Mouse (Mus musculus): ENCODE data around the gene Yjefn3. TPM values are rescaled to one million over a fixed set of nuclear protein-coding genes. Genes with fewer than 3 reads are reported as not detected.

Gene Yjefn3
- total and polyA plus RNA-seq, 3 experiments = 13.3 to 16.8 (median 14.2) TPM

DNA sequence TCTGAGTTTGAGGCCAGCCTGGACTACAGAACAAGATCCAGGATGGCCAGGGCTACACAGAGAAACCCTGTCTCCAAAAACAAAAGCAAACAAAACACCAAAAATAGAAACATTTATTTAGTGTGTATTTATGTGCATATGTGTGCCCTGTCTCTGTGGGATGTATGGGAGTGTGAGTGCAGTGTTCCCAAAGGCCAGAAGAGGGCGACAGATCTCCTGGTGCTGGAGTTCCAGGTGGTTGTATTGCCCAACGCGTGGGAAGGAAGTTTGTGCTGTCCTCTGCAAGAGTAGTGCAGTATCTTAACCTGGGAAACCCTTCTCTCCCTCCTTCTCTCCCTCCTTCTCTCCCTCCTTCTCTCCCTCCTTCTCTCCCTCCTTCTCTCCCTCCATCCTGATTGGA is 52.6 kb downstream of the Yjefn3 start:
- Histone ChIP-seq H3K4me3 (no peak overlapping the region), H3K27ac (no peak overlapping the region), H3K4me1 (ENCODE audit: control insufficient read depth, insufficient read depth, low read length) (peaks cover 3% of the 10 kb centered on the region), H3K9ac (ENCODE audit: low read depth, low read length) (no peak overlapping the region), H3K36me3 (ENCODE audit: control insufficient read depth, insufficient read depth, low read length) (no peaks in the 10 kb centered on the region), H3K79me2 (replicated peaks; ENCODE audit: control insufficient read depth, insufficient read depth, low read length) (no peaks in the 10 kb centered on the region), H3K27me3 (ENCODE audit: control insufficient read depth, insufficient read depth, low read length) (no peaks in the 10 kb centered on the region)
- no peak for DNase-seq
- intact Hi-C loops (cut with DNase I) = no loop called here
- TF ChIP-seq POLR2A (IDR thresholded peaks at IDR 0.05; ENCODE audit: insufficient read depth, low read depth, low read length) = no peak
- TF ChIP-seq EP300 (IDR thresholded peaks at IDR 0.05; ENCODE audit: insufficient read depth, low read depth, low read length) = no peak
- peak; percentile 24; the same call in 1 of the 2 replicates for TF ChIP-seq CTCF (IDR thresholded peaks at IDR 0.05)
- 55% methylated on average over 3 of the region's 3 CpGs for WGBS

DNA sequence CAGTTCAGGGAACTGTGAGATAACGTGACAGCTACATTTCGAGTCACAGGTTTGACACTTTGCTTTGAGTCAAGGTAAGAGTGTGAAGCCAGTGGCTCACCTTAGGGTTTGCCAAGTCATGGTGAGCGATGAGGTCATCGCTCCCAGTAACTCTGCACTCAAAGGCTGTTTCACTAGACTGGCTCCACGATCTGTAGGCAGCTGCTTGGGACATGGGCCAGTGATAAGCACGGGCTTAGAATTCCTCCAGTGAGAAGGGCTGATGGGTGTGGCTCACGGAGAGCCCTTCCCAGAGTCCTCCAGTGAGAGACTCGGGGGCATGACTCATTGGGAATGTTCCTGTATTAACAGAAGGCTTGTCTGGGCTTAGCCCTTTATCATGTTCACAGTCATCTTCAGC is 53.6 kb downstream of the Yjefn3 start:
- H3K36me3 ChIP-seq (ENCODE audit: control insufficient read depth, insufficient read depth, low read length) = no peaks in the 10 kb centered on the region
- H3K4me1 ChIP-seq (ENCODE audit: control insufficient read depth, insufficient read depth, low read length) = peaks cover 3% of the 10 kb centered on the region
- 34% methylated on average over 8 of the region's 8 CpGs for WGBS
- H3K79me2 ChIP-seq (replicated peaks; ENCODE audit: control insufficient read depth, insufficient read depth, low read length) = no peaks in the 10 kb centered on the region
- no peak overlapping the region for H3K9ac ChIP-seq (ENCODE audit: low read depth, low read length)
- no peaks in the 10 kb centered on the region for H3K27me3 ChIP-seq (ENCODE audit: control insufficient read depth, insufficient read depth, low read length)
- no peak for TF ChIP-seq POLR2A (IDR thresholded peaks at IDR 0.05; ENCODE audit: insufficient read depth, low read depth, low read length)
- no peak for TF ChIP-seq EP300 (IDR thresholded peaks at IDR 0.05; ENCODE audit: insufficient read depth, low read depth, low read length)
- no peak for TF ChIP-seq CTCF (IDR thresholded peaks at IDR 0.05)
- no peak overlapping the region for H3K4me3 ChIP-seq
- peak in 1 of 2 experiments; percentile 66 for DNase-seq
- intact Hi-C loops (cut with DNase I) = no loop called here
- no peak overlapping the region for H3K27ac ChIP-seq

DNA sequence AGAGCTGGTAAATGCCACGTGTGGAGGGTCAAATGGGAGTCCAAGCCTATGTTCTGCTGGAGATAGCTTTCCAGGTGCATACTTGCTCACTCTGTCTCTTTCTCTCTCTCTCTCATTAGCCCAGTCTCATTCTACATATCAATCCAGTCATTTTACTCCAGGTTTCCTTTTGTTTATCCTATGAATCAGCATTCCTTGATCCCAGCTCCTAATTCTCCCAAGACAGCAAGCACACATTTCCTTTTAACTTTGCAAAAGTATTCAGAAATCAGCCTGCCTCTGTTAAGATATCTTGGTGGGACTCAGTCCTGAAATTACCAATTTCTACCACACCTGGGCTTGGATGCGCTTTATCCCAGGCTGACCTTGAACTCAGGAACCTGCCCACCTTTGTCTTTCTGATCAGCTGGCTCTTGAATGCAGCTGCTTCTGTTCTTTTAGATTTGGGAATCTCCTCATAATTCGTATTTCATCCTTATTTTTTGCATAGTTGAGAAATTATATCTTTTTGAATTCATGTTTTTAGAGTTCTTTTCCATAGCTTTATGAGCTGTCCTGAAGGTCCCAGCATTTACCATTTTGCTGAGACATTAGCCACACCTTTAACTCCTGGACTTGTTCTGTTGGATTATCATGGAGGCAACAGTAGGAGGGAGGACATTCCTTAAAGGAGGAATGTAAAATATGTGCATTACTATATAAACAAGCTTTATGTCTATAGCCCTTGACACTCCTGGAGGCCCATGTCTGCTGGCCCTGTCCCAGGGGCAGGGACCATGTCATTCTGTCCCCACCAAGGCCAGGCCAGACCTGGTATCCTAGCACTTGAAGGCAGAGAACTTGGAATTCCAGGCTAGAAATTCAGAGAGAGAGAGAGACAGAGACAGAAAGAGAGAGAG is 55.1 kb downstream of the Yjefn3 start:
- H3K27ac ChIP-seq = no peak overlapping the region
- WGBS = 67% methylated on average over 3 of the region's 3 CpGs
- H3K4me3 ChIP-seq = no peak overlapping the region
- no peak for DNase-seq
- H3K79me2 ChIP-seq (replicated peaks; ENCODE audit: control insufficient read depth, insufficient read depth, low read length) = no peaks in the 10 kb centered on the region
- H3K27me3 ChIP-seq (ENCODE audit: control insufficient read depth, insufficient read depth, low read length) = no peaks in the 10 kb centered on the region
- TF ChIP-seq CTCF (IDR thresholded peaks at IDR 0.05) (no peak), POLR2A (IDR thresholded peaks at IDR 0.05; ENCODE audit: insufficient read depth, low read depth, low read length) (no peak), EP300 (IDR thresholded peaks at IDR 0.05; ENCODE audit: insufficient read depth, low read depth, low read length) (no peak)
- intact Hi-C loops (cut with DNase I) = no loop called here
- peaks cover 3% of the 10 kb centered on the region for H3K4me1 ChIP-seq (ENCODE audit: control insufficient read depth, insufficient read depth, low read length)
- H3K9ac ChIP-seq (ENCODE audit: low read depth, low read length) = no peak overlapping the region
- H3K36me3 ChIP-seq (ENCODE audit: control insufficient read depth, insufficient read depth, low read length) = no peaks in the 10 kb centered on the region

Other genes with a start within 250 kb of the Yjefn3 start
- 1 to 10 TPM; 1.1 to 1.3 TPM for gene Zfp964, start 248.2 kb downstream of the Yjefn3 start, total RNA-seq (2021)
- 0.62 and 1.2 TPM in 2 replicates for gene Zfp964, start 248.2 kb downstream of the Yjefn3 start, polyA plus RNA-seq (2012; rRNA removed)
- 10 to 100 TPM; 14.6 to 15.7 TPM for gene Zfp869, start 192.0 kb downstream of the Yjefn3 start, total RNA-seq (2021)
- gene Zfp869, start 192.0 kb downstream of the Yjefn3 start, polyA plus RNA-seq (2012; rRNA removed) = 3.0 and 6.1 TPM in 2 replicates
- 1 to 10 TPM; 2.5 to 2.7 TPM for gene Zfp963, start 152.7 kb downstream of the Yjefn3 start, total RNA-seq (2021)
- 1.7 and 3.8 TPM in 2 replicates for gene Zfp963, start 152.7 kb downstream of the Yjefn3 start, polyA plus RNA-seq (2012; rRNA removed)
- 1 to 10 TPM in 1 of 2 experiments, under 1 TPM in 1; 0.47 to 2.1 TPM for gene Gm20422, start 127.8 kb downstream of the Yjefn3 start, total RNA-seq (2021)
- 0.64 TPM in 1 of 2 replicates, not detected in the other for gene Gm20422, start 127.8 kb downstream of the Yjefn3 start, polyA plus RNA-seq (2012; rRNA removed)
- 10 to 100 TPM; 12.9 to 14.7 TPM for gene Atp13a1, start 111.5 kb downstream of the Yjefn3 start, total RNA-seq (2021)
- gene Atp13a1, start 111.5 kb downstream of the Yjefn3 start, polyA plus RNA-seq (2012; rRNA removed) = 25.7 and 26.5 TPM in 2 replicates
- 10 to 100 TPM; 15.6 to 16.1 TPM for gene Zfp866, start 111.5 kb downstream of the Yjefn3 start, total RNA-seq (2021)
- gene Zfp866, start 111.5 kb downstream of the Yjefn3 start, polyA plus RNA-seq (2012; rRNA removed) = 8.5 and 16.0 TPM in 2 replicates
- 1 to 10 TPM; 4.6 to 4.8 TPM for gene Gmip, start 94.0 kb downstream of the Yjefn3 start, total RNA-seq (2021)
- gene Gmip, start 94.0 kb downstream of the Yjefn3 start, polyA plus RNA-seq (2012; rRNA removed) = 6.6 and 10.9 TPM in 2 replicates
- under 1 TPM; 0.18 to 0.25 TPM for gene Lpar2, start 80.3 kb downstream of the Yjefn3 start, total RNA-seq (2021)
- gene Lpar2, start 80.3 kb downstream of the Yjefn3 start, polyA plus RNA-seq (2012; rRNA removed) = 0.32 and 0.53 TPM in 2 replicates
- gene Pbx4, start 70.2 kb downstream of the Yjefn3 start, total RNA-seq (2021) = under 1 TPM; 0.23 to 0.37 TPM
- gene Pbx4, start 70.2 kb downstream of the Yjefn3 start, polyA plus RNA-seq (2012; rRNA removed) = 0.61 and 0.68 TPM in 2 replicates
- gene Cilp2, start 15.0 kb downstream of the Yjefn3 start, total RNA-seq (2021) = 1 to 10 TPM; 1.5 to 1.9 TPM
- gene Cilp2, start 15.0 kb downstream of the Yjefn3 start, polyA plus RNA-seq (2012; rRNA removed) = 11.2 and 16.8 TPM in 2 replicates
- under 1 TPM; 0.16 to 0.23 TPM for gene Tssk6, start 528 bp downstream of the Yjefn3 start, total RNA-seq (2021)
- gene Tssk6, start 528 bp downstream of the Yjefn3 start, polyA plus RNA-seq (2012; rRNA removed) = 0.23 and 0.49 TPM in 2 replicates
- 100 to 1,000 TPM; 417 to 492 TPM for gene Ndufa13, start 154 bp downstream of the Yjefn3 start, total RNA-seq (2021)
- gene Ndufa13, start 154 bp downstream of the Yjefn3 start, polyA plus RNA-seq (2012; rRNA removed) = 443 and 488 TPM in 2 replicates
- gene Gatad2a, start 93.7 kb upstream of the Yjefn3 start, total RNA-seq (2021) = 10 to 100 TPM; 36.4 TPM
- gene Gatad2a, start 93.7 kb upstream of the Yjefn3 start, polyA plus RNA-seq (2012; rRNA removed) = 23.7 and 24.7 TPM in 2 replicates
- 10 to 100 TPM; 30.1 to 32.6 TPM for gene Mau2, start 140.0 kb upstream of the Yjefn3 start, total RNA-seq (2021)
- 33.2 and 46.9 TPM in 2 replicates for gene Mau2, start 140.0 kb upstream of the Yjefn3 start, polyA plus RNA-seq (2012; rRNA removed)
- gene Sugp1, start 140.1 kb upstream of the Yjefn3 start, total RNA-seq (2021) = 10 to 100 TPM; 15.8 to 19.6 TPM
- gene Sugp1, start 140.1 kb upstream of the Yjefn3 start, polyA plus RNA-seq (2012; rRNA removed) = 6.7 and 10.6 TPM in 2 replicates
- under 1 TPM; 0.64 to 0.94 TPM for gene Tm6sf2, start 170.2 kb upstream of the Yjefn3 start, total RNA-seq (2021)
- gene Tm6sf2, start 170.2 kb upstream of the Yjefn3 start, polyA plus RNA-seq (2012; rRNA removed) = 2.7 and 3.1 TPM in 2 replicates
- under 1 TPM in 1 of 2 experiments, not detected in 1; 0.10 TPM for gene Hapln4, start 180.7 kb upstream of the Yjefn3 start, total RNA-seq (2021)
- 0.15 and 0.16 TPM in 2 replicates for gene Hapln4, start 180.7 kb upstream of the Yjefn3 start, polyA plus RNA-seq (2012; rRNA removed)
- under 1 TPM in 1 of 2 experiments, not detected in 1; 0.02 TPM for gene Ncan, start 218.2 kb upstream of the Yjefn3 start, total RNA-seq (2021)
- 0.08 and 0.18 TPM in 2 replicates for gene Ncan, start 218.2 kb upstream of the Yjefn3 start, polyA plus RNA-seq (2012; rRNA removed)
- 1 to 10 TPM; 5.5 to 7.6 TPM for gene Nr2c2ap, start 228.6 kb upstream of the Yjefn3 start, total RNA-seq (2021)
- gene Nr2c2ap, start 228.6 kb upstream of the Yjefn3 start, polyA plus RNA-seq (2012; rRNA removed) = 7.0 and 10.7 TPM in 2 replicates
- gene Rfxank, start 236.4 kb upstream of the Yjefn3 start, total RNA-seq (2021) = 10 to 100 TPM; 18.1 to 18.6 TPM
- gene Rfxank, start 236.4 kb upstream of the Yjefn3 start, polyA plus RNA-seq (2012; rRNA removed) = 30.9 and 41.5 TPM in 2 replicates
- 10 to 100 TPM; 22.6 to 23.7 TPM for gene Borcs8, start 236.8 kb upstream of the Yjefn3 start, total RNA-seq (2021)
- gene Borcs8, start 236.8 kb upstream of the Yjefn3 start, polyA plus RNA-seq (2012; rRNA removed) = 45.3 and 46.6 TPM in 2 replicates
- under 1 TPM; 0.25 to 0.44 TPM for gene Mef2b, start 237.0 kb upstream of the Yjefn3 start, total RNA-seq (2021)
- 0.27 and 0.38 TPM in 2 replicates for gene Mef2b, start 237.0 kb upstream of the Yjefn3 start, polyA plus RNA-seq (2012; rRNA removed)